Mouse (Mus musculus) lung, embryonic 14.5 days (tissue): Measurements from ENCODE around the gene Gm20908. TPM values are rescaled to one million over a fixed set of nuclear protein-coding genes. Genes with fewer than 3 reads are reported as not detected.
"Not testable (repeated sequence)": the region's sequence is repeated elsewhere in the genome, so short reads cannot be mapped to it uniquely, and the experiment has no call there.

Source experiments
- ATAC-seq: fragments of 200-750 bp; cut with Nextera tagmentation; 2 replicates; pipeline ENCODE4 v1.8.0; 2017; ENCODE audit warnings: mild to moderate bottlenecking, moderate TSS enrichment, moderate library complexity; ENCODE audit not compliant: insufficient read depth
- DNase-seq: peaks from one replicate; pipeline ENCODE4 v3.0.0-alpha.2; 2015
- H3K27ac ChIP-seq: fragments of 300-500 bp; sonication (generic); 2 replicates; pipeline ENCODE4 v1.5.1; 2014; ENCODE audit warnings: low read depth, mild to moderate bottlenecking, moderate library complexity
- H3K27me3 ChIP-seq: fragments of 300-500 bp; sonication (generic); 2 replicates; pipeline ENCODE4 v1.6.1; 2014; ENCODE audit warnings: low read length, control low read depth; ENCODE audit not compliant: insufficient read depth
- H3K36me3 ChIP-seq: fragments of 300-500 bp; sonication (generic); 2 replicates; pipeline ENCODE4 v1.6.1; 2014; ENCODE audit warnings: control low read depth; ENCODE audit not compliant: insufficient read depth
- H3K4me1 ChIP-seq: fragments of 300-500 bp; sonication (generic); 2 replicates; pipeline ENCODE4 v1.6.1; 2014; ENCODE audit warnings: antibody characterized with exemption, control low read depth; ENCODE audit not compliant: insufficient read depth
- H3K4me2 ChIP-seq: fragments of 300-500 bp; sonication (generic); 2 replicates; pipeline ENCODE4 v1.6.1; 2014; ENCODE audit warnings: mild to moderate bottlenecking
- H3K4me3 ChIP-seq: fragments of 300-500 bp; sonication (generic); 2 replicates; pipeline ENCODE4 v1.5.1; 2014; ENCODE audit warnings: low read depth, low read length
- H3K9ac ChIP-seq: fragments of 300-500 bp; sonication (generic); 2 replicates; pipeline ENCODE4 v1.6.1; 2014
- H3K9me3 ChIP-seq: fragments of 300-500 bp; sonication (generic); 2 replicates; pipeline ENCODE4 v1.6.1; 2016; ENCODE audit warnings: low read depth, low read length, control low read depth
- WGBS: fragments of 180-500 bp; shearing (Covaris S2); extraction: QIAGEN DNeasy Blood & Tissue Kit; methylation state at CpG from one replicate; pipeline ENCODE4 v1.1.7; 2014; 5-methylcytosine and 5-hydroxymethylcytosine counted together
- polyA plus RNA-seq: library from polyadenylated mRNA; unstranded; fragments of >200 nt; fragmentation: Nextera tagmentation; extraction: Ambion mirVana; gene quantifications from 2 replicates; pipeline ENCODE4 v1.2.1, GENCODE M21; 2014

Gene Gm20908
- polyA plus RNA-seq: not detected in 2 replicates

DNA sequence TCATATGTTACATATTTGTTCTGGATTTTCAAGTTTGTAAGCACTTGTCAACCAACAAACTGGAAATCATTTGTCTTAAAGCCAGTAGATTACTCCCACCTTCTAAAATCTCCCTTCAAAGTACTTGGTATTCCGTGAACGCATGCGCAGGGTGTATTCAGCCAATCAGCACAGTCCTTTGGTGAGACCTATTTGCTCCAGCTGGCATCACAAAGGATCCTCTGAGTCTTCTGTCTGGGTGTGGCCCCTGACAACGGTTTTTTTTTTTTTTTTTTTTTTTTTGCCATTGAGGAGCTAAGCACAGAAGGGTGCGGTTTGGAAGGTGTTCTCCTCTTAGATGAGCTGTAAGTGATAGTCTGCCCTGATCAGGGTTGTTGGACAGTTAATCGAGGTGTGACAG, at the start of gene Gm20908:
Gm20908 (plus strand) TSS at position 301 of the 400 bp plus-strand sequence.
- H3K4me2 ChIP-seq, DNase-seq, H3K36me3 ChIP-seq, H3K9me3 ChIP-seq, H3K27me3 ChIP-seq, H3K4me3 ChIP-seq, H3K27ac ChIP-seq, ATAC-seq, H3K4me1 ChIP-seq, H3K9ac ChIP-seq: not testable (repeated sequence)
- no CpG with 5 or more reads among the region's 6 CpGs for WGBS
